Mouse (Mus musculus) urinary bladder, postnatal 14 days (tissue): ENCODE data around the gene Palld.
A peak's percentile ranks its signal among the peaks of the same experiment; 100 is the strongest.

Experiments used
- DNase-seq: peaks from one replicate; pipeline ENCODE4 v3.0.0; 2021; ENCODE audit warnings: low spot score

The Palld gene

DNA sequence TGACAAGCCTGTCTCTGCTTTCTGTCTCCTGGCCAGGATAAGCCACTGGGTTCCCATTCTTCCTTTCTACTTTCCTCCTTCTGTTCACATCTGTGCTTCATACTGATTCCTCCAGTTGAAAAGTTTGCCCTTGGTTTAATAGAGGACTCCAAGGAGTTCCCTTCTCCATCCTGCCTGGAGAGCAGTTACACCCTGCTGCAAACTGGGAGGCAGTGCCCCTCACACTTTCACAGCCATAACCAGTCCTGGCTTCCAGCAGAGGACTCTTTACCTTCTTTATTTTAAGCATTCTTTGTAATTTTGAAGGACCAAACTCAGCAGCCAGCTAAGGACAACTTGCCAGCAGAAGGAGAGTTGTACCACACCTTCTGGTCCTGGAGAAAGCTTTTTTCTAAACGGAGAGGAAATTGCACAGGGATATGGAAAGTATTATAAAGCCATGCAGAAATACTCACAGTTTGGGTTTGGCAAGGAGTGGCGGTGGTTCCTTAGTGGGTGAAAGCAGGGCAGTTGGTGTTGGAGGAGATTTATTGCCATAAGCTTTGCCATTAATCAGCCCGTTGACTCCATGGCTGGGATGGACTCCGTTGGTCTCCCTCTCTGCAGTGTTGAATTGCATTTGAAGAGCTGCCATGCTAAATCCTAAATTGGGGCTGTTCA is 218.1 kb downstream of the Palld start:
- no peak for DNase-seq

GRCm38 (mm10) chr8:61682902-61683301 is 219.6 kb downstream of the Palld start:
- no peak for DNase-seq

GRCm38 (mm10) chr8:61681217-61681616 is 221.3 kb downstream of the Palld start:
- DNase-seq: no peak

- no peak for DNase-seq
Measured at GRCm38 (mm10) chr8:61677227-61677626, 225.3 kb downstream of the Palld start.

- DNase-seq: no peak
Measured at GRCm38 (mm10) chr8:61671151-61671550, 231.3 kb downstream of the Palld start.

DNA sequence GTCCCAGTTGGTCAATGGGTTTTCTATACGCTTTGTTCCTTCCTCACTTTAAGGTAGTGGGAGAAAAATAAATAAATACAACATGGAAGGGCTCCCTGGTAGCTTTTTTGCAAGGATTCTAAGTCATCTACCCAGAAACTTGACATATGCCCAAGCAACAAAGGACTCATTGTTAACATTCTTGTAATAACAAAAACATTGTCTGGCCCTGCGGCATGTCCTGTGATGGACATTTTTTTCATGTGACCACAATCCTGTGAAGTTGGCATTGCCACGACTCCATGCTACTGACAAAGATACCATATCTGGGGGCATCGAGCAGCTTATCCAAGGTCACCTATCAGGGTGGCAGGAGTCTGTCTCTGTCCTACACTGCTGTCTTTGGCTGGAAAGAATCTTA is 232.1 kb downstream of the Palld start:
- DNase-seq: no peak

DNA sequence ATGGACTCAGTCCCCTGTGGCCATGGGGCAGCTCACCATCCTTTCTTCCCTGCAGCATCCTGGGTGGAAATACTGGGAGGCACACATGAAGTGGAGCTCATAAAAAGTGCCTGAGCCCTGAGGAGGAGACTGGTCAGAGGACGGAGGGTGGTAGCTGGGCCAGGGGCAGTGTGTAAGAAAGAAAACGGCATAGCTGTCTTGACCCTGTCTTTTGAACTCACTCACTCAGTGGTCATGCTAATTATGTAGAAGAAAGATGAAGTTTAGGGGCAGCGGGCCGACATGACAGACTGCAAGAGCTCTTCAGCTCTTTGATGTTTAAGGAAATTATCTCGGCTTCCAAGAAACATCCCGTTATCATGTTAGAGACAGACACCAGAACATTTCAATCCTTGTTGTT is 235.6 kb downstream of the Palld start:
- DNase-seq: no peak

GRCm38 (mm10) chr8:61665021-61665420 is 237.5 kb downstream of the Palld start:
- peak; percentile 31 for DNase-seq

DNA sequence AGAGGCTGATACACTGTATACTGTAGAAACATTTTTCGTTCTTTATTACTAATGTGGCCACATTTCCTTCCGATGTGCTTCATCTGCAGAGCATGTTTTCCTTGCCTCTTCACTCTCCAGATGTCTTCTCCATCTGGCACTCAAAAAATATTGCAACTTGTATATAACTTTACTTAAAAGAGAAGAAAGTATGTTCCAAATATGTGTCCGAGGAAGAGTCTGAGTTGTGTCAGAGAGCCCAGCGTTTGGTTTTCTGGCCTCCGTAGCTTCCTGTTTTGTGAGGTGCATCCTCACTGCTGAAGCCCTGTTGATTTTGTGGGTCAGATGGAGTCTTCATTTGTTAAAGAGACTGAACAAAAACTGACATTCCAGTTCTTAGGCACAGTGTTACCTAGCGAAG is 238.3 kb downstream of the Palld start:
- no peak for DNase-seq

- DNase-seq: no peak
Measured at GRCm38 (mm10) chr8:61662829-61663228, 239.7 kb downstream of the Palld start.

- no peak for DNase-seq
Measured at GRCm38 (mm10) chr8:61661611-61662010, 240.9 kb downstream of the Palld start.

- no peak for DNase-seq
Measured at GRCm38 (mm10) chr8:61660961-61661360, 241.5 kb downstream of the Palld start.

GRCm38 (mm10) chr8:61651955-61652354 is 250.5 kb downstream of the Palld start:
- DNase-seq: no peak

DNA sequence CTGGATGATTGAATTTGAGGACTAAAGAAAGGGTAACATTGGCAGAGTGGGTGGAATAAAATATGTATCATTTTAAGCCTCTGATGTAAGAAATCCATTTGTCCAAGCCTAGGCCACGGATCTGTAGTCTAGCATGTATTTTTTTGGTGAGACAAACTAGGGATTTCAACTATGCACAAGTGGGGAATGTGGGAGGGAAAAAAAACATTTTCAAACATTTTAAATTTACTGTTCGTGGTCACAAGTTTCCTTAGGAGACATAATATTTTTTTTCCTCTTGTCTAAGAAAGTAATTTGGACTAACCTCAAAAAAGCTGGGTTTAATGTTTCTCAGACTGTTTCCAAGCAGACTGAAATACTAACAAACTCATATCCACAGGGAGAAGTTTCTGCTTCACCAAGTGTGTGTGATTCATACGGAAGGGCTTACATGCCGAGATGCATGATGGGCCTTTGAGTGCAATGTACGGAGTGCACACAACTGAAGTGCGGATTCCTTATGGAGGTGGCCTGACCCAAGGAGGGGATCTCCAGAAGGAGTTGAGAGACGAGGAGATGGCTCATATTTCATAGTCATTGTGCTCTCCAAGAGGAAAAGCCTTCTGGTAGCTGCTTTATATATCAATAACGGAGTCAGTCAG is 256.2 kb downstream of the Palld start:
- DNase-seq: no peak

- DNase-seq: no peak
Measured at GRCm38 (mm10) chr8:61645642-61646041, 256.8 kb downstream of the Palld start.

- DNase-seq: no peak
Measured at GRCm38 (mm10) chr8:61643215-61643614, 259.3 kb downstream of the Palld start.

DNA sequence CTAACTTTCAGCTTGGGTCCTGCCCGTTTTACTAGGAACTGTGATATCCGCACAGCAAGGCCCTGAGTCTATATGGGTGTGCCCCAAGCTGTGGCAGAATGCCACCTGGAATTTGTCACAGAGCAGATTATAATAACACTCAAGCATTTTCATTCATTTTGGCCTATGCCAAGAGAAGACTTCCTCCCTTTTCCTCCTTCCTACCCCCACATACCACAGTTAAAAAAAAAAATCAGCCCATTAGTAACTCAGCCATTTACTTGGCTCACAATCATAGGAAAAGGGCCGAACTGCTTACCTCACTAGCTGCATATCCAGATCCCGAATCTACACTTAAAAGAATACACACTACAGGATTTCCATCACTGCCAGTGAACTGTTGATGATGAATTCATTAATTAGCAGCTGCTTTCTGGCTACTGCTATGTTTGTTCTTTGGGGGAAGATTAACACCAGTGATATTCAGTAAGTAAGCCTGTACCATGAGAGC is 260.1 kb downstream of the Palld start:
- DNase-seq: peak; percentile 49

GRCm38 (mm10) chr8:61639596-61639995 is 262.9 kb downstream of the Palld start:
- DNase-seq: no peak

- DNase-seq: no peak
Measured at GRCm38 (mm10) chr8:61639008-61639407, 263.5 kb downstream of the Palld start.

DNA sequence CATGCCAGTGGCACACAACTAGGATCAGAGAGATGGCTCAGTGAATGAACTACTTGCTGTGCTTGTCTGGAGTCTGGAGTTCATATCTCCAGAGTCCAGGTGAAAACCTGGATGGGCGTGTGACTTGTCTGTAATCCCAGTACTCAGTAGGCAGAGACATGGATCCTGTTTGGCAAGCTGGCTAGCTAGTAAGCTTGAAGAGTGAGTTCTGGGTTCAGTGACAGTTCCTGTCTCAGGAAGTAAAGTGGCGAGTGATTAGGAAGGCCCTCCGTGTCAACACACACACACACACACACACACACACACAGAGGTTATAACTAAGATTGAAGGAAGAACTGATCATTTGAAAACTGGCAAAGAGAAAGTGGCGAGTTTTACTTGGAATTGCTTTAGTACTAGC is 264.8 kb downstream of the Palld start:
- no peak for DNase-seq

DNA sequence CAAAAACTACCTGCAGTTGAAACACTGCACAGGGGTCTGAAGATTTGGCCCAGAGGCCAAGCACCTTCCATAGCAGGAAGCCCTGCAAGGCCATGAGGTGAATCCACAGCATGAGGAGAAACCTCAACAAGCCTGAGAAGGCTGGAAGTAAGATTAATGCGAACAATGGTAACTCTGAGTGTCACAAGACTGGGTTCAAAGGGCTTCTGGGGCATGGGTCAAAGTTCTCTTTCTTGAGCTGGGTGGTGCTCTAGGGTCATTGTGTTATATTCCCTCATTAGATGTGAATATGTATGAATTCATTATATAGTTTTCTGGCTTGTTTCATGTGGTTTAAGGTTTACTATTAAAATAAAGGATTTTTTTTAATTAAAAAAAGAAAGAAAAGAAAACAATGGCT is 267.7 kb downstream of the Palld start:
- DNase-seq: no peak

- no peak for DNase-seq
Measured at GRCm38 (mm10) chr8:61632331-61632730, 270.2 kb downstream of the Palld start.

DNA sequence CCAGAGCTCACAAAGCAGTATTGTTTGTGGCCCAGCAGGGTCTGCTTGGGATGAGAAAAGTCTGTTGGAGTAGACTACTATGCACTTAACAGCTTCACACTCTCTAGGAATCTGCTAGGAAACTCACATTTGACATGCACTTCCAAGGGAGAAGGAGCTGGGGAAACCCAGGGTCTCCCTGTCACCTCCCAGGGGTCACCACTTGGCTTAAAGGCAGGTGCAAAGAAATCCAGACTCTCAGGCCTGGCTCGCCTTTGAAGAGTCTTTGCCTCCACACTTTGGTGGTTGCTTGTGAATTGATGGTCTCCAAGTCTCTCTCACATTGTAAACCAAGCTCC is 272.9 kb downstream of the Palld start:
- DNase-seq: no peak
